Mouse (Mus musculus): ENCODE data around the gene Ttf1. TPM values are rescaled to one million over a fixed set of nuclear protein-coding genes. Genes with fewer than 3 reads are reported as not detected.

The Ttf1 gene
- total and polyA plus RNA-seq, 3 experiments, result 13.5 to 15.6 TPM; not detected in 1

- no peaks in the 10 kb centered on the region for H3K27me3 ChIP-seq (ENCODE audit: control insufficient read depth in 1 of 2, insufficient read depth in 2 of 2, low read length in 2 of 2)
Measured at GRCm38 (mm10) chr2:29051932-29052331, 8.1 kb upstream of the Ttf1 start.

GRCm38 (mm10) chr2:29052943-29053454 is 7.1 kb upstream of the Ttf1 start:
- H3K79me2 ChIP-seq (ENCODE audit: control insufficient read depth, insufficient read depth, low read length, poor library complexity), result no peaks in the 10 kb centered on the region; the same call in 1 of the 2 replicates
- H3K36me3 ChIP-seq (ENCODE audit: control insufficient read depth in 1 of 2, insufficient read depth in 2 of 2, low read length in 2 of 2), result peaks cover 0 to 4% of the 10 kb centered on the region in 2 experiments; a peak in 2 of 4 replicates
- no peak overlapping the region; the same call in 1 of the 2 replicates for H3K27ac ChIP-seq (ENCODE audit: control insufficient read depth, low read depth, low read length)
- peak overlapping the region; percentile 58 to 60 for H3K4me3 ChIP-seq (ENCODE audit: control insufficient read depth in 1 of 2, insufficient read depth in 1 of 2, low read depth in 2 of 2, low read length in 2 of 2)
- H3K9me3 ChIP-seq (replicated peaks; ENCODE audit: insufficient read depth, low read length), result no peaks in the 10 kb centered on the region
- peak overlapping the region; percentile 52 for H3K9ac ChIP-seq (ENCODE audit: control insufficient read depth, low read depth, low read length, poor library complexity, severe bottlenecking)
- peak; percentile 84 for DNase-seq (ENCODE audit: low read depth, low spot score)
- H3K27me3 ChIP-seq (ENCODE audit: control insufficient read depth in 1 of 2, insufficient read depth in 2 of 2, low read length in 2 of 2), result no peaks in the 10 kb centered on the region
- H3K4me1 ChIP-seq (ENCODE audit: control insufficient read depth in 1 of 2, insufficient read depth in 2 of 2, low read length in 2 of 2), result peaks cover 0 to 8% of the 10 kb centered on the region in 2 experiments; a peak in 2 of 4 replicates
- no peak for TF ChIP-seq ZKSCAN1 (IDR thresholded peaks at IDR 0.05; ENCODE audit: low read depth, low read length)
- TF ChIP-seq RAD21 (IDR thresholded peaks at IDR 0.05; ENCODE audit: low read depth, low read length), result peak; percentile 43
- no peak for TF ChIP-seq HCFC1 (IDR thresholded peaks at IDR 0.05; ENCODE audit: low read depth, low read length)
- no peak for TF ChIP-seq CHD1 (IDR thresholded peaks at IDR 0.05; ENCODE audit: low read depth, low read length)
- no peak for TF ChIP-seq E2F4 (IDR thresholded peaks at IDR 0.05; ENCODE audit: borderline replicate concordance, low read depth, low read length)
- peak; percentile 14; the same call in 1 of the 2 replicates for TF ChIP-seq ZC3H11A (IDR thresholded peaks at IDR 0.05; ENCODE audit: low read depth, low read length)
- TF ChIP-seq MAZ (IDR thresholded peaks at IDR 0.05; ENCODE audit: low read depth, low read length), result no peak
- TF ChIP-seq KAT2A (conservative IDR thresholded peaks at IDR 0.05; ENCODE audit: low read depth, low read length), result no peak
- TF ChIP-seq MYC (IDR thresholded peaks at IDR 0.05; ENCODE audit: low read depth, low read length), result no peak
- no peak for TF ChIP-seq SIN3A (IDR thresholded peaks at IDR 0.05; ENCODE audit: low read length)
- TF ChIP-seq TCF12 (IDR thresholded peaks at IDR 0.05; ENCODE audit: low read depth, low read length), result no peak
- TF ChIP-seq UBTF (IDR thresholded peaks at IDR 0.05; ENCODE audit: borderline replicate concordance, insufficient read depth, low read depth, low read length), result no peak
- no peak for TF ChIP-seq USF1 (IDR thresholded peaks at IDR 0.05; ENCODE audit: low read depth, low read length)
- no peak for TF ChIP-seq TAL1 (IDR thresholded peaks at IDR 0.05; ENCODE audit: low read length)
- TF ChIP-seq CHD2 (IDR thresholded peaks at IDR 0.05; ENCODE audit: low read length), result no peak
- TF ChIP-seq MXI1 (IDR thresholded peaks at IDR 0.05; ENCODE audit: low read depth, low read length), result peak; percentile 17; the same call in 1 of the 2 replicates
- no peak for TF ChIP-seq EP300 (IDR thresholded peaks at IDR 0.05; ENCODE audit: low read depth in 1 of 2, low read length in 2 of 2)
- TF ChIP-seq ZMIZ1 (IDR thresholded peaks at IDR 0.05; ENCODE audit: low read depth, low read length), result no peak
- TF ChIP-seq JUND (IDR thresholded peaks at IDR 0.05; ENCODE audit: low read depth, low read length), result no peak
- no peak for TF ChIP-seq GABPA (IDR thresholded peaks at IDR 0.05; ENCODE audit: low read depth, low read length)
- no peak for TF ChIP-seq USF2 (IDR thresholded peaks at IDR 0.05; ENCODE audit: borderline replicate concordance in 1 of 2, insufficient read depth in 1 of 2, low read depth in 1 of 2, low read length in 2 of 2)
- no peak for TF ChIP-seq NELFE (IDR thresholded peaks at IDR 0.05; ENCODE audit: low read depth, low read length)
- TF ChIP-seq TBP (IDR thresholded peaks at IDR 0.05; ENCODE audit: low read depth, low read length), result no peak
- TF ChIP-seq MEF2A (IDR thresholded peaks at IDR 0.05; ENCODE audit: extremely low read depth, insufficient replicate concordance, low read depth, low read length, poor library complexity, severe bottlenecking), result no peak

More at GRCm38 (mm10) chr2:29051932-29052331, 8.1 kb upstream of the Ttf1 start:
- TF ChIP-seq USF1 (IDR thresholded peaks at IDR 0.05; ENCODE audit: low read depth, low read length) (no peak), MAZ (IDR thresholded peaks at IDR 0.05; ENCODE audit: low read depth, low read length) (0 out of 2 replicates have a peak, but pooled peaks have one; percentile 3), TBP (IDR thresholded peaks at IDR 0.05; ENCODE audit: low read depth, low read length) (no peak), GATA1 (IDR thresholded peaks at IDR 0.05; ENCODE audit: low read depth, low read length) (no peak), ZNF384 (IDR thresholded peaks at IDR 0.05; ENCODE audit: low read depth, low read length) (no peak), TCF12 (IDR thresholded peaks at IDR 0.05; ENCODE audit: low read depth, low read length) (no peak), MEF2A (IDR thresholded peaks at IDR 0.05; ENCODE audit: extremely low read depth, insufficient replicate concordance, low read depth, low read length, poor library complexity, severe bottlenecking) (no peak), ZMIZ1 (IDR thresholded peaks at IDR 0.05; ENCODE audit: low read depth, low read length) (no peak), ETS1 (IDR thresholded peaks at IDR 0.05; ENCODE audit: low read depth, low read length) (peak; percentile 54; the same call in 1 of the 2 replicates), ELF1 (IDR thresholded peaks at IDR 0.05; ENCODE audit: low read depth, low read length) (no peak), CHD1 (IDR thresholded peaks at IDR 0.05; ENCODE audit: low read depth, low read length) (no peak), RAD21 (IDR thresholded peaks at IDR 0.05; ENCODE audit: low read depth, low read length) (no peak), MXI1 (IDR thresholded peaks at IDR 0.05; ENCODE audit: low read depth, low read length) (no peak), BHLHE40 (IDR thresholded peaks at IDR 0.05; ENCODE audit: borderline replicate concordance, low read depth, low read length) (no peak), GABPA (IDR thresholded peaks at IDR 0.05; ENCODE audit: low read depth, low read length) (no peak), TAL1 (IDR thresholded peaks at IDR 0.05; ENCODE audit: low read length) (no peak), POLR2AphosphoS2 (IDR thresholded peaks at IDR 0.05; ENCODE audit: low read length) (no peak)
- Histone ChIP-seq H3K79me2 (ENCODE audit: control insufficient read depth, insufficient read depth, low read length, poor library complexity) (no peaks in the 10 kb centered on the region; the same call in 1 of the 2 replicates), H3K4me3 (ENCODE audit: control insufficient read depth in 1 of 2, insufficient read depth in 1 of 2, low read depth in 2 of 2, low read length in 2 of 2) (peak overlapping the region; percentile 58 to 60; a peak in 3 of 4 replicates), H3K36me3 (ENCODE audit: control insufficient read depth in 1 of 2, insufficient read depth in 2 of 2, low read length in 2 of 2) (peaks cover 0 to 4% of the 10 kb centered on the region in 2 experiments; a peak in 2 of 4 replicates), H3K9ac (ENCODE audit: control insufficient read depth, low read depth, low read length, poor library complexity, severe bottlenecking) (peak overlapping the region; percentile 52), H3K27ac (ENCODE audit: control insufficient read depth, low read depth, low read length) (peak overlapping the region; percentile 36; the same call in 1 of the 2 replicates), H3K4me1 (ENCODE audit: control insufficient read depth in 1 of 2, insufficient read depth in 2 of 2, low read length in 2 of 2) (peaks cover 0 to 8% of the 10 kb centered on the region in 2 experiments; a peak in 2 of 4 replicates), H3K9me3 (replicated peaks; ENCODE audit: insufficient read depth, low read length) (no peaks in the 10 kb centered on the region)
- DNase-seq (ENCODE audit: low read depth, low spot score), result peak; percentile 39

Data from MEL (cell line).